Mouse (Mus musculus): ENCODE measurements around the gene Rps18. TPM values are rescaled to one million over a fixed set of nuclear protein-coding genes. Genes with fewer than 3 reads are reported as not detected.

Rps18 gene
- polyA plus RNA-seq, 1 experiment: 435 TPM

- Histone ChIP-seq H3K27ac (ENCODE audit: insufficient read depth, low read length) (no peak overlapping the region), H3K4me1 (ENCODE audit: control insufficient read depth, insufficient read depth, low read length) (no peaks in the 10 kb centered on the region), H3K4me3 (ENCODE audit: insufficient read depth, low read length) (no peak overlapping the region)
- TF ChIP-seq POLR2A (IDR thresholded peaks at IDR 0.05; ENCODE audit: extremely low read depth, insufficient read depth, low read length): no peak
- TF ChIP-seq CTCF (IDR thresholded peaks at IDR 0.05; ENCODE audit: extremely low read depth, insufficient read depth, low read length): no peak
These were observed 20.3 kb downstream of the Rps18 start for GRCm38 (mm10) chr17:33935422-33936055.

GRCm38 (mm10) chr17:33932970-33933369, 22.8 kb downstream of the Rps18 start:
- no peak overlapping the region for H3K4me3 ChIP-seq (ENCODE audit: insufficient read depth, low read length)
- no peak overlapping the region for H3K27ac ChIP-seq (ENCODE audit: insufficient read depth, low read length)
- no peaks in the 10 kb centered on the region for H3K4me1 ChIP-seq (ENCODE audit: control insufficient read depth, insufficient read depth, low read length)
- TF ChIP-seq POLR2A (IDR thresholded peaks at IDR 0.05; ENCODE audit: extremely low read depth, insufficient read depth, low read length) (no peak), CTCF (IDR thresholded peaks at IDR 0.05; ENCODE audit: extremely low read depth, insufficient read depth, low read length) (no peak)

- no peaks in the 10 kb centered on the region for H3K4me1 ChIP-seq (ENCODE audit: control insufficient read depth, insufficient read depth, low read length)
- H3K27ac ChIP-seq (ENCODE audit: insufficient read depth, low read length): no peak overlapping the region
- TF ChIP-seq CTCF (IDR thresholded peaks at IDR 0.05; ENCODE audit: extremely low read depth, insufficient read depth, low read length): no peak
- TF ChIP-seq POLR2A (IDR thresholded peaks at IDR 0.05; ENCODE audit: extremely low read depth, insufficient read depth, low read length): no peak
- H3K4me3 ChIP-seq (ENCODE audit: insufficient read depth, low read length): no peak overlapping the region
These were observed 23.4 kb downstream of the Rps18 start for GRCm38 (mm10) chr17:33932448-33932847.

- Histone ChIP-seq H3K4me3 (ENCODE audit: insufficient read depth, low read length) (no peak overlapping the region), H3K4me1 (ENCODE audit: control insufficient read depth, insufficient read depth, low read length) (no peaks in the 10 kb centered on the region), H3K27ac (ENCODE audit: insufficient read depth, low read length) (no peak overlapping the region)
- TF ChIP-seq CTCF (IDR thresholded peaks at IDR 0.05; ENCODE audit: extremely low read depth, insufficient read depth, low read length): no peak
- no peak for TF ChIP-seq POLR2A (IDR thresholded peaks at IDR 0.05; ENCODE audit: extremely low read depth, insufficient read depth, low read length)
These were observed 23.9 kb downstream of the Rps18 start for GRCm38 (mm10) chr17:33931947-33932346.

- Histone ChIP-seq H3K27ac (ENCODE audit: insufficient read depth, low read length) (no peak overlapping the region), H3K4me1 (ENCODE audit: control insufficient read depth, insufficient read depth, low read length) (no peaks in the 10 kb centered on the region), H3K4me3 (ENCODE audit: insufficient read depth, low read length) (peak overlapping the region; percentile 62)
- no peak for TF ChIP-seq CTCF (IDR thresholded peaks at IDR 0.05; ENCODE audit: extremely low read depth, insufficient read depth, low read length)
- no peak for TF ChIP-seq POLR2A (IDR thresholded peaks at IDR 0.05; ENCODE audit: extremely low read depth, insufficient read depth, low read length)
These were observed 24.5 kb downstream of the Rps18 start for GRCm38 (mm10) chr17:33931159-33931866.

GRCm38 (mm10) chr17:33930280-33931158, 25.3 kb downstream of the Rps18 start:
- Histone ChIP-seq H3K27ac (ENCODE audit: insufficient read depth, low read length) (peak overlapping the region; percentile 61; the same call in 1 of the 2 replicates), H3K4me1 (ENCODE audit: control insufficient read depth, insufficient read depth, low read length) (no peaks in the 10 kb centered on the region), H3K4me3 (ENCODE audit: insufficient read depth, low read length) (peak overlapping the region; percentile 62)
- TF ChIP-seq POLR2A (IDR thresholded peaks at IDR 0.05; ENCODE audit: extremely low read depth, insufficient read depth, low read length) (peak; percentile 37; the same call in 1 of the 2 replicates), CTCF (IDR thresholded peaks at IDR 0.05; ENCODE audit: extremely low read depth, insufficient read depth, low read length) (no peak)

GRCm38 (mm10) chr17:33929371-33930279, 26.2 kb downstream of the Rps18 start, which contains the start of gene Rgl2:
TSS of gene Rgl2 (plus strand) at chr17:33929543.
- peak within 1 kb of the TSS; percentile 92 for H3K27ac ChIP-seq (ENCODE audit: insufficient read depth, low read length)
- H3K4me3 ChIP-seq (ENCODE audit: insufficient read depth, low read length): peak within 1 kb of the TSS; percentile 62
- no peaks in the 10 kb centered on the region for H3K4me1 ChIP-seq (ENCODE audit: control insufficient read depth, insufficient read depth, low read length)
- TF ChIP-seq POLR2A (IDR thresholded peaks at IDR 0.05; ENCODE audit: extremely low read depth, insufficient read depth, low read length) (peak; percentile 66; the same call in 1 of the 2 replicates), CTCF (IDR thresholded peaks at IDR 0.05; ENCODE audit: extremely low read depth, insufficient read depth, low read length) (no peak)

- Histone ChIP-seq H3K4me1 (ENCODE audit: control insufficient read depth, insufficient read depth, low read length) (no peaks in the 10 kb centered on the region), H3K4me3 (ENCODE audit: insufficient read depth, low read length) (peak overlapping the region; percentile 62), H3K27ac (ENCODE audit: insufficient read depth, low read length) (no peak overlapping the region)
- TF ChIP-seq CTCF (IDR thresholded peaks at IDR 0.05; ENCODE audit: extremely low read depth, insufficient read depth, low read length): no peak
- no peak for TF ChIP-seq POLR2A (IDR thresholded peaks at IDR 0.05; ENCODE audit: extremely low read depth, insufficient read depth, low read length)
These were observed 27.4 kb downstream of the Rps18 start for GRCm38 (mm10) chr17:33928251-33928947.
